Mouse (Mus musculus) liver, embryonic 12.5 days (tissue): ENCODE measurements around the gene Ryr2. TPM values are rescaled to one million over a fixed set of nuclear protein-coding genes. Genes with fewer than 3 reads are reported as not detected.
"Not testable (repeated sequence)": the region's sequence is repeated elsewhere in the genome, so short reads cannot be mapped to it uniquely, and the experiment has no call there.

Experiments used
- ATAC-seq: fragments of 200-750 bp; cut with Nextera tagmentation; 2 replicates; pipeline ENCODE4 v1.8.0; 2017; ENCODE audit warnings: moderate number of reproducible peaks, mild to moderate bottlenecking, moderate library complexity
- H3K27ac ChIP-seq: fragments of 300-500 bp; sonication (generic); 2 replicates; pipeline ENCODE4 v1.5.1; 2016; ENCODE audit warnings: mild to moderate bottlenecking
- H3K27me3 ChIP-seq: fragments of 300-500 bp; sonication (generic); replicated peaks from 2 replicates; pipeline ENCODE4 v1.6.1; 2016; ENCODE audit warnings: mild to moderate bottlenecking, moderate library complexity
- H3K36me3 ChIP-seq: fragments of 300-500 bp; sonication (generic); 2 replicates; pipeline ENCODE4 v1.6.1; 2016; ENCODE audit warnings: mild to moderate bottlenecking, moderate library complexity
- H3K4me1 ChIP-seq: fragments of 300-500 bp; sonication (generic); 2 replicates; pipeline ENCODE4 v1.6.1; 2016
- H3K4me2 ChIP-seq: fragments of 300-500 bp; sonication (generic); 2 replicates; pipeline ENCODE4 v1.6.1; 2016; ENCODE audit warnings: mild to moderate bottlenecking, moderate library complexity
- H3K4me3 ChIP-seq: fragments of 300-500 bp; sonication (generic); 2 replicates; pipeline ENCODE4 v1.5.1; 2016; ENCODE audit warnings: mild to moderate bottlenecking, moderate library complexity
- H3K9ac ChIP-seq: fragments of 300-500 bp; sonication (generic); 2 replicates; pipeline ENCODE4 v1.6.1; 2016; ENCODE audit warnings: mild to moderate bottlenecking, moderate library complexity
- H3K9me3 ChIP-seq: fragments of 300-500 bp; sonication (generic); replicated peaks from 2 replicates; pipeline ENCODE4 v1.6.1; 2016; ENCODE audit warnings: mild to moderate bottlenecking, moderate library complexity
- WGBS: fragments of 180-500 bp; shearing (Covaris S2); methylation state at CpG from one replicate; pipeline ENCODE4 v1.1.7; 2016; ENCODE audit not compliant: insufficient replicate concordance; 5-methylcytosine and 5-hydroxymethylcytosine counted together
- polyA plus RNA-seq: library from polyadenylated mRNA; unstranded; fragments of >200 nt; fragmentation: Nextera tagmentation; extraction: Ambion mirVana; gene quantifications from 2 replicates; pipeline ENCODE4 v1.2.1, GENCODE M21; 2016

The Ryr2 gene
- polyA plus RNA-seq, 1 experiment from 2014 or later: 0.62 TPM

DNA sequence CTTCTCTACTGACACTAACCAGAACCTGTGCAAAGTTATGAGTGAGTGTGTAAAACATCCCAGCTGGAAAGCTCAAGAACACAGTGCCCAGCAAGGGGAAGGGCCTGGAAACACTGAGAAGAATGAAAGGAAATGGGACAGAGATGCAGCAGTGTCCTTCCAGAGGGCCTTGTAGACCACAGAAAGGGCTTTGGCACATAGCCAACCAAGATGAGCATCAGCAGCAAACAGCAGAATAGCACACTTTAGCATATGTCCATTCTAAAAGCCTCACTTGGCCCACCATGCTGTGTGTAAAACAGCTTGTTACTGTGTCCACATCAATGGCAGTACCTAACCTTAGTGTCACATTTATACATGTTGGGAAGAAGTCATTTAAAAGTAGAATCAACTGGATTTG, 142.4 kb downstream of the Ryr2 start:
- ATAC-seq: no peak
- Histone ChIP-seq H3K4me1 (no peaks in the 10 kb centered on the region), H3K36me3 (no peaks in the 10 kb centered on the region), H3K4me2 (no peak overlapping the region), H3K4me3 (no peak overlapping the region), H3K9ac (no peak overlapping the region), H3K27ac (no peak overlapping the region), H3K9me3 (no peaks in the 10 kb centered on the region), H3K27me3 (no peaks in the 10 kb centered on the region)

DNA sequence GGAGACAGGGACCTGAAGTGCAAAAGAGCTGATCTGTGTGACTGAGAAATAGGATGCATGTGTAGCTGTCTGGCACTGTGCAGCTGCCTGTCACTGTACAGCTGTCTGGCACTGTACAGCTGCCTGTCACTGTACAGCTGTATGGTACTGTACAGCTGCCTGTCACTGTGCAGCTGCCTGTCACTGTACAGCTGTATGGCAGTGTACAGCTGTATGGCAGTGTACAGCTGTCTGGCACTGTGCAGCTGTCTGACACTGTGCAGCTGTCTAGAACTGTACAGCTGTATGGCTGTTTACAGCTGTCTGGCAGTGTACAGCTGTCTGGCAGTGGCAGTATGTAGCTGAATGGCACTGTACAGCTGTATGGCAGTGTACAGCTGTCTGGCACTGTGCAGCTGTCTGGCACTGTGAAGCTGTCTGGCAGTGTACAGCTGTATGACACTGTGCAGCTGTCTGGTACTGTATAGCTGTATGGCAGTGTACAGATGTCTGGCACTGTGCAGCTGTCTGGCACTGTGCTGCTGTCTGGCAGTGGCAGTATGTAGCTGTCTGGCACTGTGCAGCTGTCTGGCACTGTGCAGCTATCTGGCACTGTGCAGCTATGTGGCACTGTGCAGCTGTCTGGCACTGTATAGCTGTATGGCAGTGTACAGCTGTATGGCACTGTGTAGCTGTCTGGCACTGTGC, 147.1 kb downstream of the Ryr2 start:
- peak; percentile 49 for ATAC-seq
- Histone ChIP-seq H3K4me3 (no peak overlapping the region), H3K4me2 (no peak overlapping the region), H3K9ac (no peak overlapping the region), H3K27ac (no peak overlapping the region), H3K4me1 (no peaks in the 10 kb centered on the region), H3K36me3 (no peaks in the 10 kb centered on the region), H3K9me3 (no peaks in the 10 kb centered on the region), H3K27me3 (no peaks in the 10 kb centered on the region)

DNA sequence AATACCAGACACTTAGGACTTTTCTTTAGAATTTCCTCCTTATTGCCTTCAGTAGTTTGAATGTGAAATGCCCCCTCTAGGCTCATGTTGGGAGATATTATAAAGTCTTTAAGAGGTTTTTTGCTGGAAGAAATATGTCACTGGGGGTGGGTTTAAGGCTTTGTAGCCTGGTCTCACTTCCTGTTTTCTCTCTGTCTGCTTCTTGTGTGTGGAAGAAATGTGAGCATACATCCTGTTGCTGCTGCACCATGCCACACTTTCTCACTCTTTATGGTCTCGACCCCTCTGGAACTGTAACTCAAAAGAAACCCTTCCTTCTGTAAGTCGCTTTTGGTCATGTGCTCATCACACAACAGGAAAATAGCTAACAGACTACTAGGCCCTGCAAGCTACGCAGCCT, 147.9 kb downstream of the Ryr2 start:
- no peak overlapping the region for H3K4me3 ChIP-seq
- WGBS: 52% methylated on average over 3 of the region's 3 CpGs
- no peaks in the 10 kb centered on the region for H3K27me3 ChIP-seq
- no peaks in the 10 kb centered on the region for H3K36me3 ChIP-seq
- no peaks in the 10 kb centered on the region for H3K9me3 ChIP-seq
- H3K4me2 ChIP-seq: no peak overlapping the region
- no peaks in the 10 kb centered on the region for H3K4me1 ChIP-seq
- no peak overlapping the region for H3K27ac ChIP-seq
- H3K9ac ChIP-seq: no peak overlapping the region
- no peak for ATAC-seq

DNA sequence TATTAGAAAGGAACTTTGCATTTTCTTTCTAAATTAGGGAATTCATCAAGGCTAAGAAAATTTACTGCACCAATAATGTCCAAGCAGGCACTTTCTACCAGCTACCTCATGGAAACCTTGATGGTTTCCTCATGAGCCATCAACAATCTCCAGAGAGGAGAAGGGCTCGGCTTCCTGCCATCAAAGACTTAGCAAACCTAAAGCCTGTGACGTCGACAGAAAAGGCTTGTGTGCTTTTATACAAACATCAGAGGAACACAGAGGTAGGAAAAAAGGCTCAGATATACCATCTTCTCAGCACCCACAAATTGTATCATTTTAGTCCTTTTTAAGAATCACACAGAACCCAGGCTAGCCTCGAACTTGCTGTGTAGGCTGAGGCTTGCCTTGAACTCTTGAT, 148.5 kb downstream of the Ryr2 start:
- Histone ChIP-seq H3K9ac (no peak overlapping the region), H3K4me3 (no peak overlapping the region), H3K4me2 (no peak overlapping the region), H3K4me1 (no peaks in the 10 kb centered on the region), H3K27me3 (no peaks in the 10 kb centered on the region), H3K36me3 (no peaks in the 10 kb centered on the region), H3K9me3 (no peaks in the 10 kb centered on the region), H3K27ac (no peak overlapping the region)
- WGBS: 56% methylated on average over 4 of the region's 4 CpGs
- no peak for ATAC-seq

DNA sequence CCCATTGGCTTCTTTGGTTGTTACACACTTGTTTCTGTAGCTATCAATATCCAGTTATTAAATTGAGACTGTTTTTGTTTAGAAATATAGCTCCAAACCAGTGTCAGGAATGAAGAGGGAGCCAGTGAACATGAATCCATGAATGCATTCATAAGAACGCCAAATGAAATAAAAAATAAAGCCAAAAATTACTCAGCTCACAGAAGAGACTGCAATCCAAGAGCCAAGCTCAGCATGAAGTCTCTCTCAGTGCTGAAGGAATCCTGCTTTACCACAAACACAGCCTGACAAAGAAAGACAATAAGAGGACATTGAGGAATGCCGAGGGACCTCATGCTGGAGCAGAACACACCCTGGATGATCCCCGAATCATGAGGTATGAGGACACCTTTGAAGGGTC, 154.8 kb downstream of the Ryr2 start:
- 65% methylated on average over 3 of the region's 3 CpGs for WGBS
- no peak for ATAC-seq
- no peaks in the 10 kb centered on the region for H3K4me1 ChIP-seq
- H3K27ac ChIP-seq: no peak overlapping the region
- no peaks in the 10 kb centered on the region for H3K36me3 ChIP-seq
- no peak overlapping the region for H3K4me3 ChIP-seq
- no peaks in the 10 kb centered on the region for H3K27me3 ChIP-seq
- no peak overlapping the region for H3K9ac ChIP-seq
- H3K9me3 ChIP-seq: no peaks in the 10 kb centered on the region
- no peak overlapping the region for H3K4me2 ChIP-seq

DNA sequence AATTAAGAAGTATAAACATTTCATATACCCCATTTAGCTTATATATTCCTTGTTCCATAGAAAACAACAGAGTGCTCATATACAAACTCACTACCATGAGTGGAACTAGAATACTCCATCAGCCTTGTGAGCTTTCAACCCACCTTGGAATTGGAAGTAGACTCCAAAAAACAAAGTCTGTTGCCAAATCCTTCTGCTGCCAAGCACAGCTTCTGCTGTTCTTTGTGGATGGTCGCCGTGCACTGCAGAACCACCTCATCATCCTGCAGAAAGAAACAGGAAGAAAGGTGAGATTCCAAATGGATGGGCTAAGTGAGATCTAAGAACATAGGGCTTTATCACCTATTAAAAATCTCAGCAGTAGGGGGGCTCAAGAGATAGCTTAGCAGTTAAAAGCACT, 161.0 kb downstream of the Ryr2 start:
- Histone ChIP-seq H3K4me2 (no peak overlapping the region), H3K9ac (no peak overlapping the region), H3K9me3 (no peaks in the 10 kb centered on the region), H3K27ac (no peak overlapping the region), H3K4me3 (no peak overlapping the region), H3K36me3 (no peaks in the 10 kb centered on the region), H3K4me1 (no peaks in the 10 kb centered on the region), H3K27me3 (no peaks in the 10 kb centered on the region)
- WGBS: 73% methylated on average over 2 of the region's 2 CpGs
- ATAC-seq: no peak

DNA sequence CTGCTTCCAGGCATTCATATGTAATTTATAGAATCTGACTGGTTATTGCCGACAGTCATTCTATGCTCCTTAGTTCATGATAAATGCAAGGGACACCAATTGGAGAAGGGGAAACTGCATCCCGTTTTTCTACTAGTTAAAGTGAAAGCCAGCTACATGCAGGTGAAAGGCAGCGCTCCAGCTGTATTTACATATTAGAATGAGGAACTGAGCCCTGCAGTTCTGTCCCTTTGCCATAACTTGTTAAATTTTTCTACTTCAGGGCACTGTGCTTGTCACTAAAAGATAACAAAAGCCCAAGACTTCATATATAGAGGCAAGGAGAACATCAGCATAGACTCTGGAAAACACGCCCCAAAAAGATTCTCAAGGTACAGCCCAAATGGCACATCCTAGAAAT, 165.0 kb downstream of the Ryr2 start:
- no peak for ATAC-seq
- Histone ChIP-seq H3K9me3 (no peaks in the 10 kb centered on the region), H3K27ac (no peak overlapping the region), H3K9ac (no peak overlapping the region), H3K4me2 (no peak overlapping the region), H3K4me3 (no peak overlapping the region), H3K27me3 (no peaks in the 10 kb centered on the region), H3K4me1 (no peaks in the 10 kb centered on the region), H3K36me3 (no peaks in the 10 kb centered on the region)
- 64% methylated on average over 4 of the region's 4 CpGs for WGBS

DNA sequence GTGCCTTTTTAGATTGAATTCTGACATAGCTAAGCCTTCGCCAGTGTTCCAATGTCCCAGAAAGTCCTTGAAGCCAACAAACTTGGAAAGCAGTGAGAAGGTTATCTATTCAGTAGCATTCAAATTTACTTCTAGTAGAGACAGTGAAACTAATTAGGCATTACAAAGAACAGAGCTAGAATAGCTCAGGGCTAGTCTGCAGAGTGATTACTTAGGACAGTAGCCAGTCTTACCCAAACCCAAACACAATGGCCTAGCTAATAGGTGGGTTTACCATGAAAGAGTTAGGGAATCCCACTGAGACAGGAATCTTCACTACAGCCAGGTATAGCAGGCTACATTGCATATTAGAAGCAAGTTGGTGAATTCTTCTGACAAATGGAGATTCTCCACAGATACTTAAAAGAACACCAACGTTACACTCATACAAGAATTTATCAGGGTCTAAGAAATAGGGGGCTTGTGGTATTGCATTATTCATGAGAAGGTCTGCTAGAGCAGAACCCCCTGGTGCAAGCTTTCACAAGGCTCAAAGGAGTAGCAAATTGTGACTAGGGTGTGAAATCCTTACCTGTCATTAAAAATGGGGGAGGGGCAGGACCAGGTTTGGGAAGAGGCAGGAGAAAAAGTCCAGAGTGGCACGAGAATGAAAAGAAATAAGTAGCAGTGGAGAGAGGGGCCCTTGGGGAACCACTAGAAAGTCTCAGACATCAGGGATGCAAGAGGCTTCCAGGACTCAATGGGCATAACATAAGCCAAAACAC, 172.3 kb downstream of the Ryr2 start:
- not testable (repeated sequence) for H3K36me3 ChIP-seq, H3K27me3 ChIP-seq, H3K9ac ChIP-seq, H3K27ac ChIP-seq, H3K4me2 ChIP-seq, ATAC-seq, H3K4me3 ChIP-seq, H3K4me1 ChIP-seq, H3K9me3 ChIP-seq
- 59% methylated on average over 3 of the region's 3 CpGs for WGBS

DNA sequence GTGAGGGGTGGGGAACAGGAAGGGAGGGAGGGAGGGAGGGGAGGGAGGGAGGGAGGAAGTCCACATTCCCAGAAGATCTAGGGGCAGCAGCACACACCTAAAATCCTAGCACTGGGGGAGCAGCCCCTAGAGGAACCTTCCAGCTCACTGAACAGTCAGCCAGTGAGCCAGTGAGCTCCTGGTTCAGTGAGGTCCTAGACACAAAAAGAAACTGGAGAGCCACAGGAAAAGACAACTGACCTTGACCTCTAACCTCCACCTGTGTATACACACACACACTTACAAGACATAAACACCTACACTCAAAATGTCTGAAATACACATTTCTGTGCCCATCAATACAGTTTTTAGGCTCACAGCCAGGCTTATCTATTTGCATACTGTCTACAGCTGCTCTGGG, 173.4 kb downstream of the Ryr2 start:
- ATAC-seq: no peak
- H3K9ac ChIP-seq: no peak overlapping the region
- H3K4me3 ChIP-seq: no peak overlapping the region
- H3K4me2 ChIP-seq: no peak overlapping the region
- no peaks in the 10 kb centered on the region for H3K27me3 ChIP-seq
- no peaks in the 10 kb centered on the region for H3K9me3 ChIP-seq
- H3K27ac ChIP-seq: no peak overlapping the region
- H3K4me1 ChIP-seq: no peaks in the 10 kb centered on the region
- no peaks in the 10 kb centered on the region for H3K36me3 ChIP-seq

DNA sequence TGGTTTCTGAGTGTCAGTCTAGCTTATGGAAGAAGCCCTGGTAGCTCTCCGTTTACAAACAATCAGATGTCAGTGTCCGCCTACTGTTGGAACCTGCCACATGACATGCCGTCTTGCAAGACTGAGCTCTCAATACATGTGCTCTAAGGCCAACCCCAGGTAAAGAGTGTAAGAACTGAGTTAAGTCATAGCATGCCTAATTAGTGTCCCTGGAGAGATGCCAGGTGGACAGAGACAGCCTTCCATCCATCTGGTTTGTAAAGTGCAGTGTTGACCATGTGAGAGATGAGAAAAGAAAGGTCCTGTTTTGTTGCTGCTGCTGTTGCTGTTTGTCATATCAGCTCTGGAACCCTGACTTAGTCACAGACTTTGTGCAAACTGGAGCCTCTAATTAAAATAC, 178.0 kb downstream of the Ryr2 start:
- H3K9me3 ChIP-seq: no peaks in the 10 kb centered on the region
- H3K4me1 ChIP-seq: peaks cover 12% of the 10 kb centered on the region; the same call in 1 of the 2 replicates
- H3K4me3 ChIP-seq: no peak overlapping the region
- no peaks in the 10 kb centered on the region for H3K27me3 ChIP-seq
- H3K4me2 ChIP-seq: no peak overlapping the region
- no peak overlapping the region for H3K9ac ChIP-seq
- no peak overlapping the region for H3K27ac ChIP-seq
- no peak for ATAC-seq
- 79% methylated on average over 3 of the region's 3 CpGs for WGBS
- H3K36me3 ChIP-seq: no peaks in the 10 kb centered on the region

DNA sequence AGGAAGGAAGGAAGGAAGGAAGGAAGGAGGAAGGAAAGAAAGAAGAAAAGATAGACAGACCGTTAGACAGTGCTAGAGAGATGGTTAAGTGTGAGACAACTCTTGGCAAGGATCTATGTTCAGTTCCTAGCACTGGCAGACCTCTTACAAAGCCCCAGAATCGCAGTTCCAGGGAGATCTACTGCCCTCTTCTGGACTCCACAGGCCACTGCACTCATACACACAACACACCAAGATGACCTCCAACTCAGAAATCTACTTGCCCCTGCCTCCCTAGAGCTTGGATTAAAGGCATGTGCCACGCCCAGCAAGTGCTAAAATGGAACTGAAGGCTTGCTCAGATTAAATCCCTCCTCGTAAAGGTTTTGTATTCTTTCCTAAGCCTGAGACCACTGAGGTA, 179.0 kb downstream of the Ryr2 start:
- no peaks in the 10 kb centered on the region for H3K36me3 ChIP-seq
- WGBS: 63% methylated on average over 4 of the region's 4 CpGs
- no peak overlapping the region for H3K27ac ChIP-seq
- H3K4me1 ChIP-seq: peaks cover 12% of the 10 kb centered on the region; the same call in 1 of the 2 replicates
- no peak overlapping the region for H3K4me2 ChIP-seq
- H3K4me3 ChIP-seq: no peak overlapping the region
- H3K9ac ChIP-seq: no peak overlapping the region
- ATAC-seq: no peak
- no peaks in the 10 kb centered on the region for H3K9me3 ChIP-seq
- H3K27me3 ChIP-seq: no peaks in the 10 kb centered on the region

DNA sequence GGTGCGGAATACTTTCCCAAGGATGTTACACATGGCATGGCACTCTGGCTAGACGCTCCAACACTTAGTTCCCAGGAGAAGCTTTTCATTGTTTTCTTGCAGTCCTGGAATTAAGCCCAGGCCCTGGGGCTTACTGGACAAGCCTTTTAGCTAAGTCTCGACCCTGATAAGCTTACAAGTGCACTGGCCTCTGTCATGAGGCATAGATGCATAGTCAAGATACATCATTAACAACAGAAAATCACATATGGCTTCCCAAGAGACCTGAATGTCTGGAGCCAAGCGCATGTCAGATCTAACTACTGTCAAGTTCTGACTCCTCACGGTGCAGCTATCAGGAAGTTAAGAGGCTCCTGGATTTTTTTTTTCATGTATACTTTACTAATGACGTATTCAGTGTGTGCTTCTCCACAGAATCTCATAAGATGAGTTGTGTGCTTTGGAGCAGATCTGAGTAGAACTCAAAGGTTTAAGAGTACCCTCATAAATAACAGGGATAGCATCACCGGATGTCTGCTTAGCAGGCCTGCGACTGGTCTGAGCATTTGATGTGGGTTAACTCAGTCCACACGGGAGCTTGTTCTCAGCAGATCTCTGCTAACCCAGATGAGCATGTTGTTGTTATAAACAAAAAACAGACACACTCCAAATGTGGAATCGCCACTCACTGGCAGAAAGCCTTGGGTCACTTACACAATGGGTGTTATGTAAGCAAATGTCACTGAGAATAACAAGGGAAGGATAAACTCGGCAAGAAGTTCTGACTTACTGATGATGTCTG, 179.8 kb downstream of the Ryr2 start:
- no peak overlapping the region for H3K27ac ChIP-seq
- ATAC-seq: no peak

More for the DNA sequence above, 179.8 kb downstream of the Ryr2 start:
- no peaks in the 10 kb centered on the region for H3K36me3 ChIP-seq
- WGBS: 71% methylated on average over 11 of the region's 11 CpGs
- peaks cover 12% of the 10 kb centered on the region; the same call in 1 of the 2 replicates for H3K4me1 ChIP-seq
- no peak overlapping the region for H3K4me3 ChIP-seq
- no peak overlapping the region for H3K9ac ChIP-seq
- no peaks in the 10 kb centered on the region for H3K27me3 ChIP-seq
- H3K4me2 ChIP-seq: no peak overlapping the region
- no peaks in the 10 kb centered on the region for H3K9me3 ChIP-seq
